Mouse (Mus musculus) cerebellum, postnatal 36 days (tissue): ENCODE data around the gene Isx.

Experiments used
- DNase-seq, 2 experiments: peaks; one replicate each; pipeline ENCODE4 v3.0.0; 2021 to 2022; ENCODE audit warnings: mixed read lengths in 2 of 2

Gene Isx

DNA sequence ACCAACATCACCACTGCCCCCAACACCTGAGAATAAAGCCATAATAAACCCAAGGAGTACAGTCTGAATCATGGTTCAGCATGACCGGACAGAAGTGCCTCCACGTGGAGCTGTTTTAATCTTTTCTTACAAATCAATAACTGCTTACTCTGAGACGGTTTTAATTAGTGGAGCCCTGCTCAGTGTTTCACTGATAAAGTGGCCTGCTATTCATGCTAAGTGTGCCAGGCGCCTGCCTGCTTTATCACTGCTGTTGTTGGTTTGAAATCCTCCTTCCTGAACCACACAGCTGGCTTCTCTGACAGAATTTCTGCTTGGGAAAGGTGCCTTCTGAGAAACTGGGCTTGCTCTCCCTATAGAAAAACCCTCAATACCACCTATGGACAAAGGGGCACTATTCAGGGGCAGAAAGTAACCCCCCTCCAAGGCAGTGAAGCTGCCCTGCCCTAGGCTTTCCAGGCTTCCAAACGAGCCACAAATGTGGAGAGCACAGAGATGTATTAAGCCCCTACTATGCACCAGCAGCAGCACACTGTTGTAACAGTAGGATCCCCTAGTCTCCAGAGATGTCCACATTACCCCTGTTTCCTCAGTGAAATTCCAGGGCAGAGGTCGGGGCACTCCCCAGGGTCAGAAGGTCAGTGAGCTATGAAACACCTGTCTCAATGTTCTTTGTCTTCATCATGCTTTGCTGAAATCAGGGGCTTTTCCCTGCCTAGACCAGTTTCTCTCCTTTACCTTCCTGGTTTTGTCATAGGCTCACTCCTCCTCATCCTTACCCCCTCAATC is 30.3 kb downstream of the Isx start:
- DNase-seq = no peak

DNA sequence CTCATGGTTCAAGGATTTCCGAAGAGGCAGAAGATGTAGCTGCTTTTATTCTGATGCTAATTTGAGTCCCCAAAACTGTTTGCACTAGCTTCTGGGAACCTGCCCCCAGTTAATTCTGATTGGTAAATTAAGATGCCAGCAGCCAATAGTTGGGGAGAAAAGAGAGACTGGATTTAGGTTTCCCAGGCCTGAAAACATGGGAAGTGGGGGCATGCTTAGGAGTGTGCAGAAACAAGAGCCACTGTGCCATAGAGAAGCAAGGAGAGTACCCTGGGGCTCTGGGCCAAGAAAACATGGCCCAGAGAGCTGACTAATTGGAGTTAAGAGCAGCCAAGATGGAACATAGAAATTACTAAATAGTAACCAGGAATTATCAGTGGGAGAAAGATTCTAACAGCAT is 33.4 kb downstream of the Isx start:
- DNase-seq = no peak

DNA sequence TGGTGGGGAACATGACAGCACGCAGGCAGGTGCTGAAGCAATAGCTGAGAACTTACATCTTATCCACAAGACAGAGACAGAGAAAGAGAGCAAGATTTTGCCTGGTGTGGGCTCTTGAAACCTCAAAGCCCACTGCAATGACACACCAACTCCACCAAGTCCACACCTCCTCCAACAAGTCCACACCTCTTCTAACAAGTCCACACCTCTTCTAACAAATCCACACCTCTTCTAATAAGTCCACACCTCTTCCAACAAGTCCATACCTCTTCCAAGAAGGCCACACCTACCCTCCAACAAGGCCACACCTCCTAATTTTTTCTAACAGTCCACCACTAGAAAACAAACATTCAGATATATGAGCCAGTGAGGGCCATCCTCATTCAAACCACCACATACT is 37.7 kb downstream of the Isx start:
- DNase-seq = no peak

DNA sequence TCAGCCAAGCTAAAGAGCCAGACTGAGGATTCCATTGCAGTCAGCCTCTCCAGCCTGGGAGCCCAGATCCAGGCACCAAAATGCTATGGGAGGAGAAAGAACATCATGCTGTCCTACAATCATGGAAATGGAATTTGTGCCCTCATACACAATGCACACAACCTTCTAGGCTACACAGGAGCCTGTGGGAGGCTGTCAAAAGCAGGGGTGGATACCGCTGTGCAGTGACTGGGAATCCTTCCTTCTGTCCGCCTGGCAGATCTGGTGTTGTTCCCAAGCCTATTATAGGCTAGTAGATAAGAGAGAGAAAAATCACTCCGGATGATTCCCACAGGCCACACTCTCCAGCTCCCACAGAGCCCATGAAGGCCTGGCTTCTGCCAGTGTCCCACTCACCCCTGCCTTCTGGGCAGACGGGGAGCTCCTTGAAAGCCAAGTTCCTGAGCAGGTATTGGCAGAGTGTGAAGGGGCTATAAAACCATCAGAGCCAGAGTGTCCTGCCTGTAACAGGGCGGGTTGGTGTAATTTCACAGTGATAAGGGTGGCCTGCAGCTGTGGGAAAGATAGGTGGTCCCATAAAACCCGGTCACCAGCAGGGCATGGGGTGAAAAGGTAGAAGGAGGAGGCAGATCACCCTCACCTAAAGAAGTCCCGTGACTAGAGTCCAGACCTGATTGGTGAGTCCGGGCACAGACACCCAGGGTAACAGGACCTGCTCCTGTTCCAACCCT is 47.9 kb downstream of the Isx start:
- DNase-seq = no peak

DNA sequence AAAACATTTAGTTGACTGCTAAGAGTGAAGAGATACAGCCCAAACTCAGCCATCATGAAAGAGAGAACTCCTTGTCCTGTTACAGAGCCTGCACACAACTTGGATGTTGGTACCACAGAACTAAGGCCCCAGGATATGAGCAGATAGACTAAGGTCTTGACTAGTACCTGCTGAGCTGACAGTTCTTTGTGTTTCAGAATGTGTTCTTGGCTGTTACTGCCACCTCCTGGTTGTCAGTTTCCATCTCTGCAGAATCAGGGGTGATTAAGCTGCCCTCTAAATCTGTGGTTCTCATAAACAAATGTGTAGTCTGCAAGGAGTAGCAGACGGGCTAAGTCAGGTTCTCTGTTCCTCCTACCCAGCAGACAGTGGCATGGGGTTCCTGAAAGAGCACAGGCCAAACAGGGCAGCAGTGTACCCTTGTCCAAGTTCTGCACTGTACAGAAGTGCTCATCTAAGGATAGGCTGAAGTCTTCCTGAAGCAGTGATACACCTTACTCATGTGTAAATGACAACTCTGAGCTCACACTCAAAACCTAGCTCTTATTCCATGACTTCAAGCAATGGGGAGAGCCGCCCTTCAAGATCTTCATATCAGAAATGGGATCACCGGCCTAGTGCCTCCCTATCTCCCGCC is 49.0 kb downstream of the Isx start:
- DNase-seq = peak in 1 of 2 experiments; percentile 10

DNA sequence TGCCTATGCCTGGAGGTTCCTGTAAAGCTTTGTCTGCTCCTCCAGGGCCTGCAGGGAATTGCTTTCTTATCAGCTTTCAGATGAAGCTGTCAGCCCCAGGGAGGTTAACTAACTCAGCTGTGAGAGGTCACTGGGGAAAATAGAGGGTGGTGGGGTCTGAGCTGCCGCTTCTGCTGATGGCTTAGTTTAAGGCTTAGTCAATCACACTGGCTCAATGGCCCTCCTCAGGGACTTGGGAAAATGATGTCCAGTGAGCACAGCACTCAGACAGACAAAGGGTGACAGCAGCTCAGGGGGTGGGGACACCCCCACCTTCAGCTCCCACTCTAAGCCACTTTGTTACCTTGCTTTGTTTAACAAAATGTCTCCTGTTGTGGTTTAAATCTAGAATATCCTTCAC is 55.0 kb downstream of the Isx start:
- DNase-seq = no peak

DNA sequence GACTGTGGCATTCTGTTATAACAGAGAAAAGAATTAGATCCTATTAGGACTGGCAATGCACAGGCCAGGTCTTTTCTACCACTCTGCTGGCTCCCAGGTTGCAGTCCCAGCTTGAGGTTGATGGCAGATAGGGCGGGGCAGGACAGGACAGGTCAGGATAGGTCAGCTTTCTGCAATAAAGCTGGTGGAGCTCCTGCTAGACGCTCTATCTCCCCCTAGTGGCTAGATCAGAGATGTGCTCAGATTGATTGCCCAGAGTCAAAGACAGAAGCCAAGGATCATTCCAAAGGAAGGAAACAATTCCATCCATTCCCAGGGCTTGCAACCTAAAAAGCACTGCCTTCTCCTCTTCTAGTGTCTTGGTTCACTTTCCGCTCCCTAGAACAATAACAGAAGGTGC is 57.8 kb downstream of the Isx start:
- peak; percentile 22 to 31 for DNase-seq

DNA sequence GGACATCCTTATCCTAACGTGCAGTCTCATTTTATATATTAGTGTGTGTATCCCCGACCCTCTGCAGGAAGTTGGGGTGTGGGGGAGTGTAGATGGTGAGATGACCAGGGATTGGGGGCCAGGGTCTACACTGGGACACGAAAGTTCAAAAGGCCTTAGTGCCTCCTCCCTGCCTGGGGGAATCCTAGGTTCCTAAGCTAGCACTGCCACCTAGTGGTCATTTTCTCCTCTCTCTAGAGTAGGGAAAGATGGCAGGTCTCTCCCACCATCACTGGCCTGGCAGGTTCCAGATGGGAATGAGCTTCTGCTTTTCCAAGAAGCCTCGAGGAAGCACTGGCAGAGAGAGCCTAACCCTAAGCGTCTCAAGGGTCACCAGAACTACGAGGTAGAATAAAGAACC is 62.3 kb downstream of the Isx start:
- peak; percentile 39 to 57 for DNase-seq

DNA sequence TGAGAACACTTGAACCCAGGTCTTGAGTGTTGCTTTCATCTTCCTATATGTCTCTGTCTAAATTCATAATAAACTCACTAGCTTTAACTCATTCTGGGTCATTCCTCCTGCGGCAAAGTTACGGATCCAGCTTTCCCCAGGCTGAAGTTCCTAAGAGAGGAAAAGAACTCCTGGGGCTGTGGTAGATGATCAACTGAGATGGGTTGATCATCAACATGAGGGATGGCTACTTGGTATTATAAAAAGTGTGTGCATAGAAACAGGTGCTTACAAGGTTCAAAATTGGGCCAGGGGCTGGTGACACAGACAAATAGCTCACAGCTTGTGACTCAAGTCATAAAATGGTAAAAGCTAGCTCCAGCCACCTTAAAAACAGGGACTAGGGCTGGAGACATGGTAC is 63.7 kb downstream of the Isx start:
- no peak for DNase-seq

DNA sequence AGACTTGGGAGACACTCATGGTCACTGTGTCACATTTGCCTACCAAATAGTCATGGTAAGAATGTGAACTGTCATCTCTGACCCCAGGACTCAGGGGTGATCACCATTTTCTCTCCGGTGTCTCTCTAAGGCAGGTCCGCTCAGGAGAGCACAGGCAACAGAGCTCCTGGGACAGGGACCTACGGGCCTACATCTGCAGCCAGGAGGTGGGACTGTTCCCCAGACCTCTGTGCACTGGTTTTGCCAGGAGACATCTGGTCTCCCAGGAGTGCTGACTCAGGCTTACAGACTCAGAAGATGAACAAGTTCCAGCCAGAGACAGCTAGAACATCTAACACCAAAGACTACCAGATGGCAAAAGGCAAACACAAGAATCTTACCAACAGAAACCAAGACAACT is 69.1 kb downstream of the Isx start:
- no peak for DNase-seq
